Mouse (Mus musculus): ENCODE results near the gene Slco3a1.

Slco3a1 gene

GRCm38 (mm10) chr7:74311536-74311935, 243.0 kb downstream of the Slco3a1 start:
- in situ Hi-C loops (cut with MboI; ENCODE audit: low pct_unique_long_range_greater_than_20kb in 1 of 2, low sequenced_read_pairs in 2 of 2, unreplicated experiment in 1 of 2): no loop called here

DNA sequence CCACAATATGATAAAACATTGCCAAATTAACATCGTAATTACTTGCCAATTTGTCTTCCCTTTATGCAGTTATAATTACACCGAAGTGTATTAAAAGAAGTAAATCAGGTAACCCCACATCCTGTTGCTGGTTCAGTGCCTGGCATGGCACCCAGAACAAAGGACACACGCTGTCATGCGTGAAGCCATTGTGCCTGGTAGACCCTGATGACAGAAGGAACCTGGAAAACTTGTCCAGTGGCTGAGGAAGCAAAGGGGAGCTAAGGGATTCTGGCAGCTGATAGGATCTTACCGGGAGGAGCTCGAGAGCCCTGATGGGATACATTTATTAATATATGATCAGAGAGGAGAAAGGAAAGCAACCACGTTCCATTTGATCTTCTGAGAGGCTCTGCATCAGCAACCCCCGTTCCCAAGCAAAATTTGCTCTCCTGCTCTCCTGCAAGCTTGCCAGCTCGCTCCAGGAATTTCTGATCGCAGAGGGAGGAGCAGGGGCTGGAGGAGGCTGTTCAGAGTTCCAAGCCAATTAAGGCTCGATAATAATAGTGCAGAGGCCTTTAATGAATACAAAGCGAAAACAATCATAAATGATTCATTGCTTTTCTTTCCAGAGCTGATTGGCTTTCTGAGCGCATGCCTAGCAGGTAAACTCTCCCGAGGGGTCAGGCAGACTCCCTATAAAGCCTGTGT, 250.8 kb downstream of the Slco3a1 start:
- in situ Hi-C loops (cut with MboI; ENCODE audit: low pct_unique_long_range_greater_than_20kb in 1 of 2, low sequenced_read_pairs in 2 of 2, unreplicated experiment in 1 of 2): no loop called here

DNA sequence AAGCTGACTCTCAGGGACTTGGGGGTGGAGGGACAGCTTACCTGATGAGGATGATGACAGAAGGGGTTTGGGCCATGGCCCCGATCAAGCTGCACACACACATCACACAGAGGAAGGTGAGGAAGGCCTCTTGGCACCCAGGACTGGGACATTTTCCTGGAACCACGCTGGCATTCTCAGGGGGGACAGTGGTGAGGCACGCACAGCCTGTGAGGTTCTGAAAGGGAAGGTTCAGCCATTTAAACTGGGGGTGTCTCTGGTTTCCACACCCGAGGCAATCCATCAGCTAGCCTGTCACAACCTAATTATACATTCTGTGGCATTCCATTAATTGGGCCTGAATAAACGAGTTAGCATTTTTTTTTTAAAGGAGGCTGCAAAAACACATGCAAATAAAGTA, 251.5 kb downstream of the Slco3a1 start:
- in situ Hi-C loops (cut with MboI; ENCODE audit: low pct_unique_long_range_greater_than_20kb in 1 of 2, low sequenced_read_pairs in 2 of 2, unreplicated experiment in 1 of 2): no loop called here

GRCm38 (mm10) chr7:74286531-74286930, 268.0 kb downstream of the Slco3a1 start:
- in situ Hi-C loops (cut with MboI; ENCODE audit: low pct_unique_long_range_greater_than_20kb in 1 of 2, low sequenced_read_pairs in 2 of 2, unreplicated experiment in 1 of 2): no loop called here

GRCm38 (mm10) chr7:74280371-74280770, 274.2 kb downstream of the Slco3a1 start:
- in situ Hi-C loops (cut with MboI; ENCODE audit: low pct_unique_long_range_greater_than_20kb in 1 of 2, low sequenced_read_pairs in 2 of 2, unreplicated experiment in 1 of 2): no loop called here

GRCm38 (mm10) chr7:74279356-74279755, 275.2 kb downstream of the Slco3a1 start:
- in situ Hi-C loops (cut with MboI; ENCODE audit: low pct_unique_long_range_greater_than_20kb in 1 of 2, low sequenced_read_pairs in 2 of 2, unreplicated experiment in 1 of 2): no loop called here

DNA sequence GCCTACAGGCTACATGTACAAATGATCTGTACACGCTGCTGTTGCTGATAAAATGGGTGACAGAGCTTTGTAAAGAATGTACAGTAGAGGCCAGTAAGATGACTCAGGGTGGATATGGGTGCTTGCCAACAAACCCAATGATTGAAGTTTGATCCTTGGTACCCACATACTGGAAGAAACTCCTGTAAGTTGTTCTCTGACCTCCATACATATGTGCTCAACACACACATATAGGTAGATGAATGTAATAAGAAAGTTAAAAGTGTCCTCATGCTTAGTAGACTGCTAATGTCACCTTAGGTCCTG, 284.5 kb downstream of the Slco3a1 start:
- in situ Hi-C loops (cut with MboI; ENCODE audit: low pct_unique_long_range_greater_than_20kb in 1 of 2, low sequenced_read_pairs in 2 of 2, unreplicated experiment in 1 of 2): no loop called here

DNA sequence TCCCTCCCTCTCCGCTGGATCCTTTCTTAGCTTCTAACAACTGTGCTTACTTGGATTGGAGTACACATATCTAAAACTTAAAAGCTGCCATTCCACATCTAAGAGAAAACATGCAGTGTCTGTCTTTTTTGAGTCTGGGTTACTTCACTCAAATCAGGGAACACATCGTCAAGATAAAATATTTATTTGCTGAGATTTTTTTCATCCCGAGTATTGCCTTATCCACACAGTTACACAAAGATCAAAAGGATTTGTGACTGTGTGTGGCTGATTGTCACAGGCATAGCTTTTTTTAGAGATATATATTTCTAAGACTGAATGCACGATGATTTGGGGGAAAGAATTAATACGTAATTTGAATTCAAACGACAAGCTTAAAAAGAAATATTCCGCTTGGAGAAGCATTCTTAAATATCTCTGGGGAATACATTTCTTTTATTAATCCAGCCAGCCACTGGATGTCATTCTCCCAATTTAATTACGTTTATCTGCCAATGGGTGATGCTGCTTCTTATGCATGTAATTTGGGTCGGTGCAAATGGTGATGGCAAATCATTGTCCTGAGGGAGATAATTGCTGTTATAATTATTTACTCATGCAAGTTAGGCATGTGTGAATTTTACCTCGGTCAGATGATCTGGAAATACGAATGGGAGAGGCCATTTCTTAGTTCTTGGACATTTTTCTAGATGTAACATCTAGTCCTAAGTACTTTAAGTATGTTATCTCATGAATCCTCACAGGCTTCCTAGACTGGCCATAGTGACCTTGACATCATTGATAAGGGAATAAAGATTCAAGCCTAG, 285.1 kb downstream of the Slco3a1 start:
- in situ Hi-C loops (cut with MboI; ENCODE audit: low pct_unique_long_range_greater_than_20kb in 1 of 2, low sequenced_read_pairs in 2 of 2, unreplicated experiment in 1 of 2): no loop called here

DNA sequence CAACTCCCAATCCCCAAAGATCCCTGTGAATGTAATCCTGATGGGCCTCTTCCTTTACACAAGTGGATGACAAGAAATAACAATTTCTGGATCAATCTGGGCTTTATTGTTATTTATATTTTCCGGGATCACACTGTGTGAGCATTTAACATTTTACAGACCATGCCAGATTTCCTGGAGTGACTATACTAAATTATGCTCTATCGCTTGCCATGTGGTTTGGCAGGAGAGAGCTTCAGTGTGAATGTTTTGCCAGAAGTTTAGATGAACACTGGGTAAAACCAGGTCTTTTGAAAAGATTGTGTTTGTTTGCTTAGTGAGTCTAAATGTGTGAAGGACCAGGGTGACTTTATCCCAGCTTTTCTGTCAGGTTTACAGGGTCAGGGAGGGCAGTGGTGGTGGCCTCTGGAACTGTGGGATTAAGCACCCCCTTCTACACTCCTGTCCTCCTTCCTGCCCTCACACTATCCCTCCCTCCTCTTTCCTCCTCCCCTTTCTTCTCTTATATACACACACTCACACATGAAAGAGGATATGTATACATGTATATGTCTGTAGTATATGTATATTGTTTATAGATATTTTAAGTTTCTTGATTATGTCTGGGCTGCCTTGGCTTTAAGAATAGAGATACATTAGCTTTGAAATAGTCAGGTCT, 287.9 kb downstream of the Slco3a1 start:
- in situ Hi-C loops (cut with MboI; ENCODE audit: low pct_unique_long_range_greater_than_20kb in 1 of 2, low sequenced_read_pairs in 2 of 2, unreplicated experiment in 1 of 2): no loop called here

- in situ Hi-C loops (cut with MboI; ENCODE audit: low pct_unique_long_range_greater_than_20kb in 1 of 2, low sequenced_read_pairs in 2 of 2, unreplicated experiment in 1 of 2): no loop called here
Observed at GRCm38 (mm10) chr7:74256291-74256690, 298.3 kb downstream of the Slco3a1 start.

DNA sequence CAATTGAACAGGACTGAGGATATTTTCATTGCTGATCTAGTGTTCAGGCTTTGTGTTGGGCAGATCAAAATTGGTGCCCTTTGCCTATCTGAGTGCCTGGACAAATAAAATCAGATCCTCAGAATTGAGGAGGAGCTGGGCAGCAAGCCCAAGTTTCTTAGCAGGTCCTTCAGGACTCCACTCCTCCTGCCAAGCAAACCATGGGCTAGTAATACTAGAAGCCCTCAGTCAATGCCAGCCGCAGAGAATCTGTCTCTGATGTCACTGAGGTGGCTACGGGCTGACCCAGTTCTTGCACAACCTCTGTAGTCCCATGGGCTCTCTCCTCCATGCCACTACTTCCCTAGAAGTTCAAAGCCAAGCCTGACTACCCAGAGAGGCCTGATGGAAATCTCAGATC, 302.5 kb downstream of the Slco3a1 start:
- in situ Hi-C loops (cut with MboI; ENCODE audit: low pct_unique_long_range_greater_than_20kb in 1 of 2, low sequenced_read_pairs in 2 of 2, unreplicated experiment in 1 of 2): no loop called here

DNA sequence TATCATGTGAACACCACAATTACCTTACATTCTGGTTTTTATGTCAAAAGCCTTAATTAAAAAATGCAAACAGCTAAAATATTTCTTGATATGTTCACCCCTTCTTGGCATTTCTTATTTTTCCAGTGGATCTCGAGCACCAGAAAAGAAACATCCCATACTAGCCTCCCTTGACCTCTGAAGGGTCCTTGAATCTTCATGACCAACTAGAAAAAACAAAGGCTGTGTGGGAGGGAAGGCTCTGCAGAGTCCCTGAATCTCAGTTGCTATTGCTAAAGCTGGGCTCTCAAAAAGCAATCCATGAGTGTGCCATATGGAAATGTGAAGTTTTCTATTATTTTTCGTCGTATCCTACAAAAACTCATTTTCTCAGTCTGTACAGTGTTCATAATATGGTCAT, 313.3 kb downstream of the Slco3a1 start:
- in situ Hi-C loops (cut with MboI; ENCODE audit: low pct_unique_long_range_greater_than_20kb in 1 of 2, low sequenced_read_pairs in 2 of 2, unreplicated experiment in 1 of 2): no loop called here

DNA sequence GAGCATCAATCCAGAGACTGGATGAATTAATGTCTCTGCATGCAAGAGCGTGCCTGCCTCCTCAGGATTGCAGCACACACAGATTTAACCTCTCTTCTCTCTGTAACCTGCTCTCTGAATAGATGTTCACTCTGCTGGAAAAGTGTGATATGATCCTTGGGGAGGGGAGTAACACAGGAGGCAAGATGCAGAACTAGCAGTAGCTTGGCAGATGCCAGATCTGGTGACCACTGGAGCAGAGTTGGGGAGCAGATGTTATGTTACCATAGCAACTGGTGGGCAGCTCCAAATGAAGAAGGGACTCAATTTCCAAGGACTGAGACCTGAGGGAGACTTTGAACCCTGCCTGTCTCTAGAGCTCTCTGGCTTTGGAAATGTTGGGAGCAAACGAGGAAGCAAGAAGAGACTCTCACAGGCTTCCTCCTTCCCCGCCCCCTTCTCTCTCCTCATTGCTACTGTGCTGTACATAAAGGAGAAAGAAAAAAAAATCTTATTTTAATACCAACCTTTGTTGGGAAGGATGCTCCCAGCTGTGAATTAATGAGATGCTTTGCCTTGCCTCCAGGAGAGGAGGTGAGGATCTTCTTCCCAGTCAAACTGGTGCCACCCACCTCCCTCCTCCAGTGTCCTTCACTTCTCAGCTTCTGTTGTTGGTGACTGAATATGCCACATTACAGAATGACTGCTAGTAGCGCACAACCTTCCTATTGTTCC, 314.0 kb downstream of the Slco3a1 start:
- in situ Hi-C loops (cut with MboI; ENCODE audit: low pct_unique_long_range_greater_than_20kb in 1 of 2, low sequenced_read_pairs in 2 of 2, unreplicated experiment in 1 of 2): no loop called here
